Mouse (Mus musculus) heart, adult 11 months (tissue): ENCODE data around the gene Rbks.

Experiments
- DNase-seq: peaks from one replicate; pipeline ENCODE4 v3.0.0; 2022

Gene Rbks

DNA sequence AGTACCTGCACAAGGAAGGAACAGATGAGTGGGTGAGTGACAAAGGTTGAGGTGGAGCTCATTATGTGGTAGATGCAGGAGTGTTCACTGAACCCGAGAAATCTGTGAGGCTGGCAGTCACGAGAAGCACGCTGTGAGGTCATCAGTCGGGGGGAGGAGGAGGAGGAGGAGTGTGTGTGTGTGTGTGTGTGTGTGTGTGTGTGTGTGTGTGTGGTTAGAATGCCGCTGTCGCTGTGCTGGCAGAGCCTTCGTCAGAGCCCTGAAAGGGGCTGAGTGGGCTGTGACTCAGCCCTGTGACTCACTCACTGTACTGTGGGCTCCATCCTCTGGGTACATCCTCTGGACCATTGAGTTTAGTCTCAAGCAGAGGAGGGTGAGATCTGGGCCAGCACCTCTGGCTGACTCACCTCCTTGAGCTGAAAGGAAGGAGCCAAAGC lies 120.9 kb downstream of the Rbks start:
- peak; percentile 96 for DNase-seq
